Mouse (Mus musculus): Measurements from ENCODE around the gene Rpl7a. TPM values are rescaled to one million over a fixed set of nuclear protein-coding genes. Genes with fewer than 3 reads are reported as not detected.
"Not testable (repeated sequence)": the region's sequence is repeated elsewhere in the genome, so short reads cannot be mapped to it uniquely, and the experiment has no call there.

Rpl7a gene
- 720 and 721 TPM in 2 replicates for polyA plus RNA-seq (2016; fragmentation: Nextera tagmentation; extraction: Ambion mirVana)

DNA sequence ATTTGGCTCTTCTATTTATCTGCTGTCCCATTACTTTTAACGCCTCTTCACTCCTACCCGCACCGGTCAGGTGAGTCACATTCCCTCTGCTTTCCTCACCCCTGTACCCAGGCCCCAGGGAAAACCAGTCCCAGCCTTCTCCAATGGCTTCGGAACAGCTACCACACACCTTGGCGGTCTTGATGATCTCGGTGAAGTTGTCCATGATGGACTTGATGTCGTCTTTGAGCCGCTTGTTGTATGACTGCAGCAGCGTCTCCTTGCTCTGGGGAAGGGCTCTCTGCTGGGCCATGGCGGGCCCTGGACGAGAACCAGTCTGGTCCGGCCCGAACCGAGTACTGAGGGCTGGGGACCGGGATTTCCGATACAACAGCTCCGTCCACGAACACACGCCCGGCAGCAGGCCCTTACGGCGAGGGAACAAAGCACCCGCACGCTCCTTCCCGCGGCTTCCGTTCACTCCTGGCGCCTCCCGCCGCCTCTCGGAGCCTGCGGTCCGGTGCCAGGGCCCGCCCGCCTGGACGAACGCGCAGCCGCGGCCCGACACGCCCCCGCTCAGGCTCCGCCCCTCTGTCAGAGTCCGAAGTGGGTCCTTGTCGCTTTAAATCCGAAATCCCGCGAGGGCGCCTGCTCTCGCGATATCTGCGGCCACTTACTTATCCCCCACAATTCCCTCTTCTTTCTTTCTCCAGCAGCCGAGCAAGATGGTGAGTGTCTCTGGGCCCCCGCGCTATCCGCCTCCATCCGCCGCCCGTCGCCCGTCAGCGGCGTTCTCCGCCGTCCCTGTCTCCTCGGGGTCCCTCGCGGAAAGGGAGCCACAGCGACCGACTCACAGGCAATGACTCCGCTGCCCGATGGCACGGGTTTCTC is at the start of gene Rpl7a, which contains the start of gene Med22:
Gene Rpl7a (plus strand): TSS at position 641 of the 870 bp plus-strand sequence.
Gene Med22 (minus strand): TSS at position 554 of the 870 bp plus-strand sequence.
- Histone ChIP-seq H3K4me1 (peaks cover 44% of the 10 kb centered on the region), H3K27me3 (replicated peaks; ENCODE audit: low read depth, poor library complexity, severe bottlenecking) (no peaks in the 10 kb centered on the region), H3K27ac (replicated peaks) (peak within 1 kb of the TSS; percentile 98), H3K4me3 (peak within 1 kb of the TSS; percentile 79), H3K36me3 (replicated peaks) (peaks cover 74% of the 10 kb centered on the region), H3K9me3 (no peaks in the 10 kb centered on the region)
- DNase-seq (ENCODE audit: low spot score): peak; percentile 99
- under 1% methylated on average over 74 of the region's 74 CpGs for WGBS

DNA sequence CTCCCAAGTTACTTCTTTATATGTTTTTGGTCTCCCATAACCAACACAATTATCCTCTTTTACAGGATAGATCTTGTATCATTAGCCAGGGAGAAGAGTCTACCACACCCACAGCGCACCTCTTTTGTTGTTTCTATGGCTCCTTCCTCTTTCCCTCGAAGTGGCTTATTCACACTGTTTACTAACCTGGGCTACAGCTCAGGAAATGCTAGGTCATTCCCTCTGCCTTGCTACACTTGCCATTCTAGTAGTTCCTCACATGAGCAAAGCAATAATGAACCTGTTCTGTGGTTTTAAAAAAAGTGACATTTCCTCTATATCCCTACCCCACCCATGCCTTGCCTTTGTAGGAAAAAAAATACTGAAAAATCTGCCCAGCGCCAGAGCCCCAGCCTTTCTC is 47.7 kb upstream of the Rpl7a start:
- H3K4me1 ChIP-seq: no peaks in the 10 kb centered on the region
- H3K9me3 ChIP-seq: no peaks in the 10 kb centered on the region
- no peaks in the 10 kb centered on the region for H3K27me3 ChIP-seq (replicated peaks; ENCODE audit: low read depth, poor library complexity, severe bottlenecking)
- H3K4me3 ChIP-seq: no peak overlapping the region
- 77% methylated on average over 3 of the region's 3 CpGs for WGBS
- no peak for DNase-seq (ENCODE audit: low spot score)
- H3K36me3 ChIP-seq (replicated peaks): no peaks in the 10 kb centered on the region
- H3K27ac ChIP-seq (replicated peaks): no peak overlapping the region

DNA sequence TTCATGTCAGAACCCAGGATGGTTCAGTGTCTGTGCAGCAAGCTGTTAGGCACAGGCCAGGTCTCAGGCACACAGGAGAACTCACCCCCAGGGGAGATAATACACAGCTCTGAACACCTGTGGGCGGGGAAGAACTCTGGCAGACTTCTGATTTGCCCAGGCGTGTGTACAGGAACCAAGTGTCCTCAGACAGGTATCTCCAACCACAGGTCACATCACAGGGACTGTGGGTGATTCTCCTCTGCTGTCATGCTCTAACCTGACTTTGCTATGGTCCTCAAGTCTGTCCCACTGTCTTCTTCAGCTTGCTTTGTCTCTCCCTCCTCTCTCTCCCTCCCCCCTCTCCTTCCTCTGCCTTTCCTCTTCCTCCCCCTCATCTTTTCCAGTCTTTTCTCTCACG is 45.7 kb upstream of the Rpl7a start, which contains the start of gene Abo:
Gene Abo (minus strand): TSS at position 101 of the 400 bp plus-strand sequence.
- Histone ChIP-seq H3K27me3 (replicated peaks; ENCODE audit: low read depth, poor library complexity, severe bottlenecking) (no peaks in the 10 kb centered on the region), H3K4me1 (no peaks in the 10 kb centered on the region), H3K27ac (replicated peaks) (no peak within 1 kb of the TSS), H3K36me3 (replicated peaks) (no peaks in the 10 kb centered on the region), H3K4me3 (no peak within 1 kb of the TSS), H3K9me3 (no peaks in the 10 kb centered on the region)
- WGBS: 67% methylated on average over 3 of the region's 3 CpGs
- no peak for DNase-seq (ENCODE audit: low spot score)

DNA sequence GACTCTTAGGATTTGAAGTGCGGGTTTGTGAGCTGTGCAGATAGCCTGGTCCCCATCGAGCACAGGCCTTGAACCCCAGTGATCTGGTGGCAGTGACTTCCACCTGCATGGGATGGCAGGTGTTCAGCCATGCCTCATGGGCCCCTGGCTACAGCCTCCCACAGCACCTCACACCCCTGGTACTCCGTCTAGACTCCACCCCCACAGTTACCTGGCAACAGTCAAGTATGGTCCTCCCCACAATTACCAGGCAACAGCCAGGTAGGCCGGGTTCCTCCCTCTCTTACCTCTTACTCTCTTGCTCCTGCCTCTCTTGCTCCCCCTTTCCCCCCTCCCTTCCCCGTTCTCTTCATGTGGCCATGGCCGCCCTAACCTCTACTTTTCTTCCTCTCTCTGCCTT is 39.9 kb upstream of the Rpl7a start:
- H3K36me3 ChIP-seq (replicated peaks): no peaks in the 10 kb centered on the region
- H3K27ac ChIP-seq (replicated peaks): no peak overlapping the region
- WGBS: 73% methylated on average over 6 of the region's 6 CpGs
- no peaks in the 10 kb centered on the region for H3K9me3 ChIP-seq
- no peak overlapping the region for H3K4me3 ChIP-seq
- H3K27me3 ChIP-seq (replicated peaks; ENCODE audit: low read depth, poor library complexity, severe bottlenecking): 0 out of 2 replicates have a peak, but pooled peaks cover 3% of the 10 kb centered on the region
- no peak for DNase-seq (ENCODE audit: low spot score)
- no peaks in the 10 kb centered on the region for H3K4me1 ChIP-seq

DNA sequence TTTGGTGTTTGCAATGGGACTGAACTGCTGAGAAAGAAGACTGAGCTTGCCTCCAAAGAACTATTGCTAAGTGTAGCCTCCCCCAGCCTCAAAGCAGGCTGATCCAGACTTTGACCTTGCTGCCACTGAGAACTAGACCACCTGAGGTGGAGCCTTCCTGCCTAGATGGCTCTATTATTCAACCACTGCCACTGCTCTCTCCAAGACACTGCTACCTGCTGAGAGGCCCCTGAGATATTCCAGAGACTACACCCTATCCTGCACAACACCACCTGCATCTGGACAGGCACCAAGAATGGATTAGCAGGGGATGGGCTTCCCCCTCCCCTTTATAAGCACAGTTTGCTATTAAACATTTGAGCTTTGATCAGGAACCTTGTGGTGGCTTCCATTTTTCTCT is 32.0 kb upstream of the Rpl7a start:
- no peak for DNase-seq (ENCODE audit: low spot score)
- H3K36me3 ChIP-seq (replicated peaks): no peaks in the 10 kb centered on the region
- H3K9me3 ChIP-seq: peaks cover 7% of the 10 kb centered on the region; the same call in 1 of the 2 replicates
- H3K27ac ChIP-seq (replicated peaks): no peak overlapping the region
- no peaks in the 10 kb centered on the region for H3K27me3 ChIP-seq (replicated peaks; ENCODE audit: low read depth, poor library complexity, severe bottlenecking)
- H3K4me3 ChIP-seq: no peak overlapping the region
- no peaks in the 10 kb centered on the region for H3K4me1 ChIP-seq

DNA sequence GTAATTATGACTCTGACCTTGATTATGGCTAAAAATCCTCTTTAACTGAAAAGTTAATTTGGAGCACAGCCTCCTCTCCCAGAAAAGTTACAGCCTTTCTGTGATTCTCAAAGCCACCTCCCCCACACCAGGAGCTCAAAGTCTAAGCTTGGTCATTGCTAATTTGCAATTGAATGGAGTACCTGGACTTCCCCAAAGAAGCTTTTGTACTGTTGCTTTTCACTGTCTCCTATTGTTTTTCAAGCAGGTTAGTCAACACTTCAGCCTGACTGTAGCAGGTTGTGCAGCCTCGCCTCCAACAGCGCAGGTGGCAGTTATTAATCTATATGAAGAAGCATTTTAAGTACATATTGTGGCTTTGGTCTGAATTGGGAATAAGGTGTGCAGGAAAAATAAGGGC is 25.0 kb upstream of the Rpl7a start:
- not testable (repeated sequence) for H3K27me3 ChIP-seq (replicated peaks; ENCODE audit: low read depth, poor library complexity, severe bottlenecking); DNase-seq (ENCODE audit: low spot score); H3K27ac ChIP-seq (replicated peaks); H3K4me3 ChIP-seq; H3K4me1 ChIP-seq
- Histone ChIP-seq H3K36me3 (replicated peaks) (peaks cover 38% of the 10 kb centered on the region), H3K9me3 (peaks cover 14% of the 10 kb centered on the region; the same call in 1 of the 2 replicates)
- WGBS: 80% methylated on average over 2 of the region's 2 CpGs

DNA sequence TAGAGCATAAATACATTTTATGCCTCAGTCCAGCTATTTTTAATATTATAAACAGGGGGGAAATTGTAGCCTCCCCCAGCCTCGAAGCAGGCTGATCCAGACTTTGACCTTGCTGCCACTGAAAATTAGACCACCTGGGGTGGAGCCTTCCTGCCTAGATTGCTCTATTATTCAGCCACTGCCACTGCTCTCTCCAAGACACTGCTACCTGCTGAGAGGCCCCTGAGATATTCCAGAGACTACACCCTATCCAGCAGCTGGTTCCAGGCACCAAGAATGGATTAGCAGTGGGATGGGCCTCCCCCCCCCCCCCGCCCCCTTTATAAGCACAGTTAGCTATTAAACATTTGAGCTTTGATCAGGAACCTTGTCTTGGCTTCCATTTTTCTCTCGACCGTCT is 24.4 kb upstream of the Rpl7a start:
- WGBS: 71% methylated on average over 4 of the region's 4 CpGs
- not testable (repeated sequence) for H3K4me1 ChIP-seq; H3K4me3 ChIP-seq; H3K27ac ChIP-seq (replicated peaks); H3K27me3 ChIP-seq (replicated peaks; ENCODE audit: low read depth, poor library complexity, severe bottlenecking); DNase-seq (ENCODE audit: low spot score)
- Histone ChIP-seq H3K9me3 (peaks cover 14% of the 10 kb centered on the region; the same call in 1 of the 2 replicates), H3K36me3 (replicated peaks) (peaks cover 44% of the 10 kb centered on the region)

DNA sequence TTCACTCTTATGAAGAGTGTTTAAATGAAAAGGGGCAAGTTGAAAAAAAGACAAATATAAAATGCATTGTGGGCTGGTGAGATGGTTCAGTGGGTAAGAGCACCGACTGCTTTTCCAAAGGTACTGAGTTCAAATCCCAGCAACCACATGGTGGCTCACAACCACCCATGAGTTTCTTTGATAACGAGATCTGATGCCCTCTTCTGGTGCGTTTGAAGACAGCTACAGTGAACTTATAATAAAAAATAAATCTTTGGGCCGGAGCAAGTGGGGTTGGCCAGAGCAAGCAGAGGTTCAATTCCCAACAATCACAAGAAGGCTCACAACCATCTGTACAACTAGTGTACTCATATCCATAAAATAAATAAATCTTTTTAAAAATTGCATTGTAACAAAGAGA is 14.7 kb upstream of the Rpl7a start:
- H3K27ac ChIP-seq (replicated peaks): no peak overlapping the region
- H3K27me3 ChIP-seq (replicated peaks; ENCODE audit: low read depth, poor library complexity, severe bottlenecking): no peaks in the 10 kb centered on the region
- 87% methylated on average over 4 of the region's 4 CpGs for WGBS
- H3K9me3 ChIP-seq: no peaks in the 10 kb centered on the region
- peaks cover 99% of the 10 kb centered on the region for H3K36me3 ChIP-seq (replicated peaks)
- no peak for DNase-seq (ENCODE audit: low spot score)
- peaks cover 2% of the 10 kb centered on the region for H3K4me1 ChIP-seq
- H3K4me3 ChIP-seq: no peak overlapping the region

DNA sequence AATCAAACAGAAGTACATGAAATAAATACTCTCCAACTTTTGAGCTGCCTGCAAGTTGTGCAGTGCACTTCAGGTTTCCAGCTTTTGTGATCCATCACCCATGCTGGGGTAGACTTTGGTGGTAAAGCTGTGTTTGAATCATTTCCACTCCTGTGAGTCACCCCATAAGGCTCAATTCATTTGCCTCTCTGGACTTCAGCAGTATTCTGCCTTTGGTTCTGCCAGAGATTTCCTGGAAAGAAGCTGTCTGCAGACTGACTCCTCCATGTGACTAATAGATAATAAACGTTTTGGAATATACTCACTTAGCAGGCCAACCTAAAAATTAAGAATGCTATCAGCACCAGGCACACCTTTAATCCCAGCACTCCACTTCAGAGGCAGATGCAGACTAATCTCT is 9.8 kb upstream of the Rpl7a start:
- Histone ChIP-seq H3K27ac (replicated peaks) (no peak overlapping the region), H3K4me3 (no peak overlapping the region), H3K36me3 (replicated peaks) (peaks cover 71% of the 10 kb centered on the region), H3K27me3 (replicated peaks; ENCODE audit: low read depth, poor library complexity, severe bottlenecking) (no peaks in the 10 kb centered on the region), H3K9me3 (no peaks in the 10 kb centered on the region), H3K4me1 (peaks cover 27% of the 10 kb centered on the region)
- no peak for DNase-seq (ENCODE audit: low spot score)
- WGBS: 67% methylated on average over 1 of the region's 1 CpGs

DNA sequence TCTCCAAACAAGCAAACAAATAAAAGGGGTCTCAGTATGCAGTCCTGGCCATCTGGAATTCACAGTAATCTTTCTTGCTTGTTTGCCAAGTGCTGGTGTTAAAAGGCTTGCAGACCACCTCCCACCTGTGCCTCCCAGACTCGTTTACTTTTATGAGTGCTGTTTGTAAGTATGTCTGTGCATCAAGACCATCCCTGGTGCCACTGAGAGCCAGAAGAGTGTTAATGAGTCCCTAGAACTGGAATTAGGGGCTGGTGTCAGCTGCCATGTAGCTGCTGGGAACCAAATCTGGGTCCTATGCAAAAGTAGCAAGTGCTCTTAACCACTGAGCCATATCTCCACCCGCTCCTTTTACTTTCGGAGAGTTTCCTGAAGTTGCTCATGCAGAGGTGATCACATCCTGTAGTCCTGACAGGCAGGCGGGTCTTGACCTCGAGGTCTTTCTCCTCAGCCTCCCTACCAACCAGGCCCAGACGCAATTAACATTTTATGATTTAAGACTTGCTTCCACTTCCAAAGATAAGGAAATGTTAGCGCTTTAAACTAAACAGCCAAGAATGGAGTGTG is 8.6 kb upstream of the Rpl7a start:
- DNase-seq (ENCODE audit: low spot score): no peak
- H3K36me3 ChIP-seq (replicated peaks): peaks cover 71% of the 10 kb centered on the region
- WGBS: 13% methylated on average over 7 of the region's 7 CpGs

DNA sequence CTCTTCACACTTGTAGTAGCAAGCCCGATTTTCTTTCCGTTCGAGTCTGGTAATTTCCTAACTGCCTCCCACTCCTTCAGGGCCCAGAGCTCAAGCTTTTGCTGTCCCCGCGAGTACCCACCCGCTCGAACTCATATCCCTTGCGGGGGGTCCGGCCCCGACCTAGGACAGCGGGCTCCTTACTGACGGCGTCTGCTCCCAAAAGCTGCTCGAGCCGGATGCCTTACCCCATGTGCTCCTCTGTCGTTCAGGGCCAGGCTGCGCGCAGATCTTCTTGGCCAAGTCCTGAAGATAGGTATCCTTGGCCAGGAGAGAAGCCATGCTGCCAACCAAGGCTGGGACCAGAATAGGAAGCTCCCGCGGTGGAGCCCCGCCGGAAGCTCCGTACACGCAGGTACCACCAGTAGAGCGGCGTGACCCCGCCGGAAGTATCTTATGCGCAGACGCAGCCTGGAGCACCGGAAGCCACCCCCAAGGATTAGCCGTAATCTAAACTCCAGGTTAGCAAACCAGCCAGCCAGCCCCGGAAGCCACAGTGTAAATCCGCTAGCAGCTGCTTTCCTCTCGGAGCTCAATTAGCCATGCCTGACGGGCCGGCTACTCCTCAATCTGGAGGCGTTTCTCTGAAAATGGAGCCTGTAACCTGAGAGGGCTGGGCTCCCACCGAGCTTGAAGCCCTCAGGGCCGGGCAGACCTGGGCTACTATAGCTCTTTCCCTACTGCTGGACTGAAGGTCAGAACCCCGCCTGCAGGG is 7.9 kb upstream of the Rpl7a start, which contains the start of gene Surf6:
Gene Surf6 (minus strand): TSS at position 413 of the 754 bp plus-strand sequence.
- peaks cover 31% of the 10 kb centered on the region for H3K4me1 ChIP-seq
- under 1% methylated on average over 41 of the region's 41 CpGs for WGBS
- DNase-seq (ENCODE audit: low spot score): peak; percentile 97
- H3K9me3 ChIP-seq: no peaks in the 10 kb centered on the region
- H3K4me3 ChIP-seq: peak within 1 kb of the TSS; percentile 81
- H3K36me3 ChIP-seq (replicated peaks): peaks cover 71% of the 10 kb centered on the region
- H3K27ac ChIP-seq (replicated peaks): peak within 1 kb of the TSS; percentile 80
- H3K27me3 ChIP-seq (replicated peaks; ENCODE audit: low read depth, poor library complexity, severe bottlenecking): no peaks in the 10 kb centered on the region

More for the DNA sequence above, 8.6 kb upstream of the Rpl7a start:
- H3K27ac ChIP-seq (replicated peaks): peak overlapping the region; percentile 80
- peaks cover 27% of the 10 kb centered on the region for H3K4me1 ChIP-seq
- peak overlapping the region; percentile 81 for H3K4me3 ChIP-seq
- H3K9me3 ChIP-seq: no peaks in the 10 kb centered on the region
- H3K27me3 ChIP-seq (replicated peaks; ENCODE audit: low read depth, poor library complexity, severe bottlenecking): no peaks in the 10 kb centered on the region

DNA sequence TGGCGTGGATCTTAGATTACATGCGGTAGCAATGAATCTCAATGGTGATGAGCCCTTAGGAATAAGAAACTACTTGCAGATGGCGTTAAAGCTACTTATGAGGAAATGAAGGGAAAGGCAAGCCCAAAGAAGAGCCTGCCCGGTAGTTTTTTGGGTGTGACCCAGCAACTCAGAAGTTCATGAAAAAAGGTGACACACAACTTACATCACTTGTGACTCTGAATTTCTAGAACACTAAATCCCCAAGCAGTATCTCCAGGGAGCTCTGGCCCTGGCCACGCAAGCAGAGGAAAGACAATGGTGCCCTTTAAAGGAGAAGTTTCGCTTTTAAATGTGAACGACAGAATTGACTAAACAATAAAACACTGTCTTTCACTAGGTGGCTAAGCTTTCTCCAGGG is 7.3 kb upstream of the Rpl7a start:
- 11% methylated on average over 7 of the region's 7 CpGs for WGBS
- H3K27me3 ChIP-seq (replicated peaks; ENCODE audit: low read depth, poor library complexity, severe bottlenecking): no peaks in the 10 kb centered on the region
- peak overlapping the region; percentile 80 for H3K27ac ChIP-seq (replicated peaks)
- no peak for DNase-seq (ENCODE audit: low spot score)
- peak overlapping the region; percentile 81 for H3K4me3 ChIP-seq
- H3K4me1 ChIP-seq: peaks cover 38% of the 10 kb centered on the region
- no peaks in the 10 kb centered on the region for H3K9me3 ChIP-seq
- H3K36me3 ChIP-seq (replicated peaks): peaks cover 71% of the 10 kb centered on the region
